Mouse (Mus musculus) spleen, adult 2 months (tissue): Measurements from ENCODE around the gene Wfdc3.

ENCODE experiments used
- CTCF ChIP-seq: fragments of 200-500 bp; IDR thresholded peaks from 2 replicates; pipeline ENCODE4 v1.5.1; 2011; ENCODE audit warnings: mild to moderate bottlenecking, inconsistent platforms; ENCODE audit not compliant: insufficient read depth, insufficient read length, insufficient replicate concordance; ENCODE audit errors: extremely low read depth
- POLR2A ChIP-seq: fragments of 200-500 bp; IDR thresholded peaks from 2 replicates; pipeline ENCODE4 v1.6.1; 2011; ENCODE audit warnings: low read depth, low read length, inconsistent platforms

DNA sequence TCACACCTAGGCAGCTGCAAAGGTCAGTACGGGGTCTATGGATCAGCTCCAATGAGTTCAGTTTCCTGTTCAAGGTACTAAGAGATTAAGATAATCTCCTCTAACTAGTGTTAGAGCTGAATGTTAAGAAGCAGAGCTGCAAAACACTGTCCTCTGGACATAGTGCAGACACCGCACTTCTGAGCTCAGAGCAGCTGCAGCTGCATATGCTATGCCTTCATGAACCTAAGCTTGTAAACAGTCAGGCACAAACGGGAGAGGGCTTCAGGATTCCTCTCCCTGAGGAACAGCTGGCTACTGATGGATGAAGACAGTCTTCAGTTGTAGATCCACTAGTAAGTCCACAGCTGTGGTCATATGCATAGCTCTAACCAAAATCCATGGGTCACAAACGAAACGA lies 44.8 kb downstream of the Wfdc3 start:
- TF ChIP-seq POLR2A: no peak
- TF ChIP-seq CTCF: no peak
